Mouse (Mus musculus) layer of hippocampus, adult 11-12 months (tissue): ENCODE measurements at regions not wholly inside any gene's neighbourhood (a gene's known extent, or its start where the extent isn't known, plus 50 kb on each side); places are given as distances from the start of the nearest gene placed in this dataset.

Experiments
- DNase-seq: peaks from one replicate; pipeline ENCODE4 v3.0.0; 2022; ENCODE audit warnings: low spot score

DNA sequence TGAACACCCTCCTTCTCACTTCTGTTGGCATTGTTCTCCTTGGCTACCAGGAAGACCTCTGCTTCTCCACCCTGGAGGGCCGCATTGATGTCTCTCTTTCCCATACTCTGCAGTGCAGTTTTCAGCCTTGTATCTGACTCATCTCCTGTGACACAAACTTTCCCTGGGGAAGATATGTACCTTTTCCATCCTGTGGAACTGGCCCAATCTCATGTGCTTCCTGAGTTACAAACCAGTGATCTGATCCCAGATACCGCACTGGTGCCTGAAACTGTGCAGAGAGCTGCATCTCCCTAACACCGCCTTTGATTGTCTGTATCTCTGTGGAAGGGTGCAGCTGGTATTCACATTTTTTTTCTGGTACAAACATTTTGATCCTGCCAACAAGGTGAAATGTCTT, 195.3 kb upstream of the Tle3 start:
- no peak for DNase-seq

- no peak for DNase-seq
These were observed 185.4 kb upstream of the Tle3 start for GRCm38 (mm10) chr9:61186541-61187420.

GRCm38 (mm10) chr9:61187713-61188399, 184.3 kb upstream of the Tle3 start:
- DNase-seq, result no peak

- no peak for DNase-seq
These were observed 182.9 kb upstream of the Tle3 start for GRCm38 (mm10) chr9:61189295-61189694.

DNA sequence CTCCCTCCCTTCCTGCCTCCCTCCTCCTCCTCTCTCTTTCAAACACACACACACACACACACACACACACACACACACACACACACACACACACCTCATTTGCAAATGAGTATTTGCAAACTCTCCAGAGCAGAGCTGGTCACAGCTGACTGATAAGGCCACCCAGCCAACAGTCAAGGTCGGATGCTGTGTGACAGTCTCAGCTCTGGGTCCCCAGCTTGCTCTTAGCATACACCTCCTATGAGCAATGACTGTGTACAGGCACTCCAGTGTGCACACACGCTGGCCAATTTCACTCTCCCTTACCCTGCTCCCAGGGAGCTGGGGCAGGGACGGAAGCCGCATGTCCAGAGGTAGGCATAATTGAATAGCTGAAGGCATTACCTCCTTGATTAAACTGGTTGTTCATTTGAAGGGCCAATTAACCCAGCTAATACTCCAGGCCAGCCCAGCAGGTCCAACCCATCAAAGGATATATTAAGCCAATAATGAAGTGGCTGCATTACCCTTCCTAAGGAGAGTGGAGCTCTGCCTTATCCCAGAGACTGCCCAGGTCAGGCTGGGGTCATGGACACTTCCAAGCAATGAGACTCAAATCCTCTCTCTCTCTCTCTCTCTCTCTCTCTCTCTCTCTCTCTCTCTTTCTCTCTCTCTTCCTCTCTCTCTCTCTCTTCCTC, 173.0 kb upstream of the Tle3 start:
- DNase-seq, result no peak

DNA sequence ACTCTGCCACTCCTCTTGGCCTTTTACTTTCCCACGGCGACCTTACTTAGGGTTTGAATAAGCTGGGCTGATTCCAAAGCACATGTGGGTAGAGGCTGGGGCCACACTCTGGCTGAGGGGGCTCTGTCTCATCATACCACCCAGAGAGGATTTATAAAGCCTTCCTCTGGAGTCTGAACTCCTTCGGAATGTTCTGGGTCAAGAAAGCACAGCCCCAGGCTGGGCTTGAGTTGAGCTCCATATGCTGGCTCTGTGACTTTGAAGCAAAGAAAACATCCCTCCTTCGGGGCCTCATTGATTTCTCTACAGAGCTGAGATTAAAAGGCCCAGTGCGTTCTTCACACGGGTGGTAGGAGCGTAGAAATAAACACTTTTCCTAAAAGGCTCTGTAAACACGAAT, 172.3 kb upstream of the Tle3 start:
- no peak for DNase-seq

DNA sequence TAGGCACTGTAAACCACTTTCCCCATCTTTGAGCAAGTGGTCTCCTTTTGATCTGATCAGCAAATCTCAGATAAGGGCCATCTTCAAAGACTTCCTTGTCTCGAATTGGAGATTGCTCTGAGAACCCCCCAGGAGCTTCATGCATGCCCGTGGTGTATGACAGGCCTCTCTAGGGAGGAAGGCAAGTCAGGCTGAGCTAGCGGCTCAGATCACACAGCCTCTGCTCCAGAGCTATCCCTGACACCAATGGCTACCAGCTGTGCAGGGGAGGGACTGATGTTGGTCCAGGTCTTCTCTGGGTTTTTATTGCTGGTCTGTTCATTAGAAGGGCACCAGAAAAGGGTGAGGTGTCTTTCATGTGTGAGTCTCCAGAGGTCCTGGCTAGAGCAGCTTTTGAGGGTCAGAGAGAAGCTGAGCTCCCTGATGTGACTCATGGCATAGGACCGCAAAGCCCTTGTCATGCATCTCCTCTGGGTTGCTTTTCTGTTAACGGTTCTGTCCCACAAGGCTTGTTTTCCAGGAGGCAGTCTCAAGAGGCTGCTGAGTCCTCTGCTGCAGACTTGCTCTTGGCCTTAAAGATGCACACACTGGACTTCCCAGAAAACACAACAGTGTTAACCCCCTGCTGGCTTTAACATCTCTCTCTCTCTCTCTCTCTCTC, 171.7 kb upstream of the Tle3 start:
- DNase-seq, result no peak

- no peak for DNase-seq
These were observed 167.1 kb upstream of the Tle3 start for GRCm38 (mm10) chr9:61205049-61205448.

GRCm38 (mm10) chr9:61206725-61207365, 165.3 kb upstream of the Tle3 start:
- DNase-seq, result no peak

DNA sequence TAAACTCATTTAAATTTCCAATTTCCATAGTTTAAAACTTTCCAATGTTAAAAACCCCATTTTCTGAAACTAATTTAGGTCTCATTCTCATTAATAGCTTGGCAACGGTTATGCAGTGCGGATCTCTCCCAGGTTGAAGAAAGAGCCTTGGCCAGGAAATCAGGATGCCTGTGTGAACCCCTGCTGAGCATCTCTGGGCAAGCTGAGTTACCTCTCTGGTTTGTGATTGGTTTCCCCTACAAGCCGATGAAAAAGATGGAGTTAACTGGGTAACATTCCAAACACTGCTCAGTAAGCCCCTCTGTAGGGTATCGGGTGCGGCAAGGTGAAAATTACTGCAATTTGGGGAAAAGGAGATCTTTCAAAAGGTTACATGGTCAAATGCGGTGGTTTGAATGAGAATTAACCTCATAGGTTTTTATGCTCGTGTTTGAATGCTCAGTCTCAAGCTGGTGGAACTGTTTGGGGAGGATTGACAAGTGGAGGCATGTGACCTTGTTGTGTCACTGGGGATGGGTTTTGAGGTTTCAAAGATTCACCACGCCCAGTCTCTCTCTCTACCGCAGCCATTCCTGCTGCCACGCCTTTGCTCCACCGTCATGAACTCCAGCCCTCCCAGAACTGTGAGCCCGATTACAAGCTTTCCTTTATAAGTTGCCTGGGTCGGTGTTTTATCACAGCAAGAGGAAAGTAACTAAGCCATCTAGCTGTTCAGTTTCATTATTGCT, 164.6 kb upstream of the Tle3 start:
- DNase-seq, result no peak

DNA sequence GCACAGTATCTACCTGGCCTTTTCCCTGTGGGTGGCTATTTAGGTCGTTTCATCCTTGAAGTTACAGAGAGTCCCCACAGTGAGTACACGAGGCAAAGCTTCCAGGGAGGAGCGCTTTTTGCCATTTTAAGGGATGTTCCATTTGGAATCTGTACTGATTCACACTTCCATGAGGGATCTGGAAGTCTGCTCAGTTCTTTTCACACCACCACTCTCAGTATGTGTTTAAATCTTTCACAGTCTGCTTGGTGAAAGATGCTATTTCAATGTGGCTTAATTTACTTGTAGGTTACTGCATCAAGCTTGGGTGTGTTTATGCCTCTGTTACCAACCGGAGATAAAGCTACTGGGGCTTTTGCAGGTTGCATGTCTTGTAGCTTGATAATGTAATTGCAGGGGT, 160.5 kb upstream of the Tle3 start:
- peak; percentile 26 for DNase-seq

GRCm38 (mm10) chr9:61214943-61215342, 157.2 kb upstream of the Tle3 start:
- no peak for DNase-seq

DNA sequence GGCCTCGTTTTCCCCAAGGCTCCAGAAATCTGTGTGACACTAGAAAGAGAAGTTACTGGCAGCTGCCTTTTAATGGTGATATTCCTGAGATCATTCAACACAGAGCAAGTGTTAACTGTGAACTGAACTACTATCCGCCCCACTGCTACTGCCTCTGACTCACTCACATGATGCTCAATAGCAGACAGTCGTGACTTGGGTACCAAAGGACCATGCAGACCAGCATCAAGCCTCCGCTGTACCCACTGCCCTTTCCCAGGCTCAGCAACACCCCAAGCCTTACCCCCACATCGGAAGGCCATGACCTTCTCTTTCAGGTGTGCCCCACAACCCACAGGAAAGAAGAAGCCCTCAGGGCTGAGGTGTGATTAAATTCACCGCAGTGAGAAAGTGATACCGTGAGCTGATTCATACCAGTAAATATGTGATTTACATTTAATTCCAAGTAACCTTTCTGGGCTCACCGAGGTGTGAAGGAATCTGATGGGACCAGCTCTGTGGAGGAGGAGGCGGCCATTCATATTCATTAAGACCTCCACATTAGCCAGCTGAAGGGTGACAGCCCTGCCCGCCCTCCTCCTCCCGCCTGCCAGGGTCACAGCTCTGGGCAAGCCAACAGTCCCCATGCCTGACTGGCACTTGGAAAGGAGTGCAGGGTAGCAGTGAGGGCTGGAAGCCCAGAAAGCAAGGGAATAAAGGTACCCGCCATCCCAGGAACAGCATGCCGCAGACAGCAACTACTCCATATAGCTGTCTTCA, 156.0 kb upstream of the Tle3 start:
- DNase-seq, result no peak

GRCm38 (mm10) chr9:61220017-61220416, 152.1 kb upstream of the Tle3 start:
- no peak for DNase-seq

GRCm38 (mm10) chr9:61222212-61223003, 149.8 kb upstream of the Tle3 start:
- no peak for DNase-seq

DNA sequence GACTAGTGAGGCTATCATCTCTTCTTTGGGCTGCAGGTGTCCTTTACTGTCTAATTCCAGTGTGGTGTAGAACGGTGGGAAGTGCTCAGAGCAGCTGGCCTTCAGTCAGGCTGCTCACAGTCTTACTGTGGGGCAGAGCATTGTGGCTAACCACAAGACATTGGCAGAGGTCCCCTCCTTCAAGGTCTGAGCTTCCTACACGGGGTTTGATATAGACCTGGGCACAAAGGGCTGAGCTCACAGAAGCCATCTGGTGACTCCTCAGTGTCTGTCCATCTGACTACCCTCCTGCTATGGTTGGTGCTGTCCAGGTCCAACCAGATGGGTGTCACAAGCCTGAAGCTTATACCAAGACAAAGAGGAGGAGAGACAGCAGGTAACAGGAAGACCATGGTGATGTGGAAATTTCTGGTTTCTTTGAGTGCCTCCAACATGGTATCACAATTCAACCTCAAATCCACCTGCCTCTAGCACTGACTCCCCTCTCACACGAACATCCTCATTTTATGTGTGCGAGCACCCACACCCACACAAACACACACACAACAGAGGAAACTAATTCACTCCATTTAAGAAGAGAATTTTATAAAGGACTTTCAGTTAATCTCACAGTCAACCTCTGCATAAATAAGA, 147.0 kb upstream of the Tle3 start:
- DNase-seq, result no peak

DNA sequence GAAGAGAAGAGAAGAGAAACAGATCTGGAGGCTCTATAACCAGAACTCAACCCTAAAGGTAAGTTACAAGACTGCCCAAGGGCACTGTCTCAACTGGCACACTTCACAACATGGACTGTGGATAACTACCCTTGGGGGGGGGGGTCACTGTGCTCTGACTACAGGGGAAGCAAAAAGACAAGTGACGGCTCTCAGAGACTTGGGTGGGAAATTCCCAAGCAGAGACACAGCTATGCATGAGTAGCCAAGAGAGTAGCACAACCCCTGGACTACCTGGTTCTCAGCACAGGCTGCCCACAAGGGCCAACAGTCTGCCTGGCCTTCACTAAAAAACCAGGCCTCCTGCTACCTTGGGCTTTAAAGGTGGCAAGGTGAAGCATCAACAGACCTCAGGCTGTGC, 146.3 kb upstream of the Tle3 start:
- DNase-seq, result no peak

DNA sequence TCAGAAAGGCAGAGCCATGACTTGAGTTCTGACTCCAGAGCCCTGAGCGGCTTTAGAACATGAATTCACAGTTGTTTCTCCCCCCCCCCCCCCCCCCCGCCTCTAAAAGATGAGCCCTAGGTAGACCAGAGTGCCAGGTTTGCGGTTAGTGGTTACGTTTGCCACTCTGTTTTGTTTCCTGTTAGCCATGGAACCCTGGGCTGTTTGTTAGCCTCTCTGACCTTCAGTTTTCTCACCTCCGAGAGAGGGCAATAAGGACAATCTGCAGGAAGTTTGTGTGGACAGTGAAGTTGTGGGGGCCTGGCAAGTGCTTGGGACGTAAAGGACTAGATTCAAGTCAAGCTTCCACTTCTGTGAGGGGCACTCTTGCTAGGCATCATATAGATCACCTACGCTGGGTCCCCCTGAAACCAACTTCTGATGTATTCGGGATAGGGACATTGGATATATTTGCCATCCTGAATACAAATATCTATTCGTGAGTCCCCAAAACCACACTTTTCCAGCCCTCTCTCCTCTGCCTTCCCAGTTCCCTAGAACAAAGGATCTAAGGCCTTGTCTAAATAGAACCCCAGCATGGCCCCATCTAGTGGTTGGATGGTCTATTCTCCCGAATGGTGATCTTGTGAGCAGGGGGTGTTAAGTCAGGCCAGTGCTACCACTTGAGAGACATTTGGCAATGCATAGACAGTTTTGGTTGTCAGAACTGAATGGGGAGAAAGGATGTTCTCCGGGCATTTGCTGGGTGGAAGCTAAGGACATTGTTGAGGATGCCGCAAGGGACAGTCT, 145.4 kb upstream of the Tle3 start:
- peak; percentile 31 for DNase-seq
